Mouse (Mus musculus) MEL (cell line): ENCODE results near the gene Polr2c. TPM values are rescaled to one million over a fixed set of nuclear protein-coding genes. Genes with fewer than 3 reads are reported as not detected.

Source experiments
- DNase-seq: peaks from one replicate; pipeline ENCODE4 v3.0.0; 2011; ENCODE audit warnings: low read depth, low spot score
- H3K27ac ChIP-seq: 2 replicates; pipeline ENCODE4 v1.5.1; 2012; ENCODE audit warnings: low read depth, mild to moderate bottlenecking, control low read depth, low read length, moderate library complexity; ENCODE audit not compliant: control insufficient read depth
- H3K27me3 ChIP-seq, 2 experiments: fragments of 150-350 bp in 1 of 2; sonication (generic) in 1 of 2; 2 replicates each; pipeline ENCODE4 v1.6.1; 2012; ENCODE audit warnings: low read length in 2 of 2, mild to moderate bottlenecking in 2 of 2, improper control_type of control experiment in 1 of 2, moderate library complexity in 1 of 2; ENCODE audit not compliant: insufficient read depth in 2 of 2, control insufficient read depth in 1 of 2
- H3K36me3 ChIP-seq, 2 experiments: 2 replicates each; pipeline ENCODE4 v1.6.1; 2012 to 2014; ENCODE audit warnings: low read length in 2 of 2, improper control_type of control experiment in 1 of 2, inconsistent platforms in 1 of 2, mild to moderate bottlenecking in 1 of 2; ENCODE audit not compliant: insufficient read depth in 2 of 2, control insufficient read depth in 1 of 2
- H3K4me1 ChIP-seq, 2 experiments: fragments of 150-350 bp in 1 of 2; sonication (generic) in 1 of 2; 2 replicates each; pipeline ENCODE4 v1.6.1; 2012; ENCODE audit warnings: low read length in 2 of 2, improper control_type of control experiment in 1 of 2, mild to moderate bottlenecking in 1 of 2; ENCODE audit not compliant: insufficient read depth in 2 of 2, control insufficient read depth in 1 of 2
- H3K4me3 ChIP-seq, 2 experiments: fragments of 150-350 bp in 1 of 2; sonication (generic) in 1 of 2; 2 replicates each; pipeline ENCODE4 v1.5.1; 2012; ENCODE audit warnings: low read depth in 2 of 2, low read length in 2 of 2, mild to moderate bottlenecking in 2 of 2, moderate library complexity in 2 of 2, control low read depth in 1 of 2, improper control_type of control experiment in 1 of 2; ENCODE audit not compliant: control insufficient read depth in 1 of 2, insufficient read depth in 1 of 2
- H3K79me2 ChIP-seq: 2 replicates; pipeline ENCODE4 v1.6.1; 2012; ENCODE audit warnings: mild to moderate bottlenecking, low read length, moderate library complexity; ENCODE audit not compliant: control insufficient read depth, poor library complexity, insufficient read depth
- H3K9ac ChIP-seq: 2 replicates; pipeline ENCODE4 v1.6.1; 2012; ENCODE audit warnings: low read depth, mild to moderate bottlenecking, control low read depth, low read length, moderate library complexity; ENCODE audit not compliant: control insufficient read depth, poor library complexity, severe bottlenecking
- H3K9me3 ChIP-seq: fragments of 150-350 bp; sonication (generic); replicated peaks from 2 replicates; pipeline ENCODE4 v1.6.1; 2012; ENCODE audit warnings: mild to moderate bottlenecking, low read length, improper control_type of control experiment, moderate library complexity; ENCODE audit not compliant: insufficient read depth
- BHLHE40 ChIP-seq: IDR thresholded peaks from 2 replicates; pipeline ENCODE4 v1.6.1; 2012; ENCODE audit warnings: low read depth, mild to moderate bottlenecking, inconsistent platforms, low read length, improper control_type of control experiment, borderline replicate concordance
- CHD1 ChIP-seq: IDR thresholded peaks from 2 replicates; pipeline ENCODE4 v1.6.1; 2012; ENCODE audit warnings: low read depth, mild to moderate bottlenecking, inconsistent platforms, low read length, improper control_type of control experiment
- CTCF ChIP-seq, 3 experiments: IDR thresholded peaks in 2 of 3; conservative IDR thresholded peaks in 1 of 3; 2 replicates each; pipeline ENCODE4 v1.5.1; 2011 to 2012; ENCODE audit warnings: low read length in 3 of 3, low read depth in 2 of 3, mild to moderate bottlenecking in 2 of 3, improper control_type of control experiment in 1 of 3, inconsistent platforms in 1 of 3, mixed read lengths in 1 of 3, moderate library complexity in 1 of 3; ENCODE audit not compliant: control insufficient read depth in 1 of 3, insufficient read depth in 1 of 3, poor library complexity in 1 of 3, severe bottlenecking in 1 of 3
- E2F4 ChIP-seq: IDR thresholded peaks from 2 replicates; pipeline ENCODE4 v1.6.1; 2011; ENCODE audit warnings: low read depth, low read length, improper control_type of control experiment, borderline replicate concordance
- ELF1 ChIP-seq: IDR thresholded peaks from 2 replicates; pipeline ENCODE4 v1.6.1; 2014; ENCODE audit warnings: low read depth, mild to moderate bottlenecking, inconsistent platforms, low read length, improper control_type of control experiment, moderate library complexity
- EP300 ChIP-seq, 2 experiments: IDR thresholded peaks; 2 replicates each; pipeline ENCODE4 v1.6.1; 2011; ENCODE audit warnings: improper control_type of control experiment in 2 of 2, low read length in 2 of 2, low read depth in 1 of 2, mild to moderate bottlenecking in 1 of 2
- ETS1 ChIP-seq: IDR thresholded peaks from 2 replicates; pipeline ENCODE4 v1.6.1; 2012; ENCODE audit warnings: low read depth, mild to moderate bottlenecking, inconsistent platforms, low read length, improper control_type of control experiment, moderate library complexity
- GABPA ChIP-seq: IDR thresholded peaks from 2 replicates; pipeline ENCODE4 v1.6.1; 2012; ENCODE audit warnings: low read depth, mild to moderate bottlenecking, inconsistent platforms, low read length, improper control_type of control experiment, moderate library complexity
- GATA1 ChIP-seq: IDR thresholded peaks from 2 replicates; pipeline ENCODE4 v1.6.1; 2011; ENCODE audit warnings: low read depth, low read length, improper control_type of control experiment
- HCFC1 ChIP-seq: IDR thresholded peaks from 2 replicates; pipeline ENCODE4 v1.6.1; 2012; ENCODE audit warnings: low read depth, mild to moderate bottlenecking, inconsistent platforms, low read length, improper control_type of control experiment, moderate library complexity
- JUND ChIP-seq: IDR thresholded peaks from 2 replicates; pipeline ENCODE4 v1.6.1; 2011; ENCODE audit warnings: low read depth, mild to moderate bottlenecking, improper control_type of control experiment, low read length
- KAT2A ChIP-seq: conservative IDR thresholded peaks from 2 replicates; pipeline ENCODE4 v1.6.1; 2012; ENCODE audit warnings: low read depth, low read length, improper control_type of control experiment, inconsistent platforms
- MAFK ChIP-seq: IDR thresholded peaks from 2 replicates; pipeline ENCODE4 v1.6.1; 2011; ENCODE audit warnings: low read depth, mild to moderate bottlenecking, low read length, improper control_type of control experiment, borderline replicate concordance
- MAX ChIP-seq: IDR thresholded peaks from 2 replicates; pipeline ENCODE4 v1.6.1; 2011; ENCODE audit warnings: low read length, improper control_type of control experiment
- MAZ ChIP-seq: IDR thresholded peaks from 2 replicates; pipeline ENCODE4 v1.6.1; 2012; ENCODE audit warnings: low read depth, mild to moderate bottlenecking, inconsistent platforms, low read length, improper control_type of control experiment
- MEF2A ChIP-seq: IDR thresholded peaks from 2 replicates; pipeline ENCODE4 v1.6.1; 2014; ENCODE audit warnings: low read depth, mild to moderate bottlenecking, inconsistent platforms, low read length, improper control_type of control experiment; ENCODE audit not compliant: poor library complexity, insufficient replicate concordance, severe bottlenecking; ENCODE audit errors: extremely low read depth
- MXI1 ChIP-seq: IDR thresholded peaks from 2 replicates; pipeline ENCODE4 v1.6.1; 2011; ENCODE audit warnings: mild to moderate bottlenecking, low read depth, low read length, improper control_type of control experiment
- MYB ChIP-seq: IDR thresholded peaks from 2 replicates; pipeline ENCODE4 v1.6.1; 2011; ENCODE audit warnings: mild to moderate bottlenecking, low read depth, low read length, improper control_type of control experiment
- MYC ChIP-seq: IDR thresholded peaks from 2 replicates; pipeline ENCODE4 v1.6.1; 2011; ENCODE audit warnings: low read depth, mild to moderate bottlenecking, low read length, improper control_type of control experiment, moderate library complexity
- NELFE ChIP-seq: IDR thresholded peaks from 2 replicates; pipeline ENCODE4 v1.6.1; 2011; ENCODE audit warnings: low read depth, low read length, improper control_type of control experiment
- NRF1 ChIP-seq: IDR thresholded peaks from 2 replicates; pipeline ENCODE4 v1.6.1; 2014; ENCODE audit warnings: low read depth, mild to moderate bottlenecking, inconsistent platforms, low read length, improper control_type of control experiment, moderate library complexity; ENCODE audit not compliant: poor library complexity, insufficient read depth, severe bottlenecking
- POLR2A ChIP-seq, 2 experiments: IDR thresholded peaks; 2 replicates each; pipeline ENCODE4 v1.6.1; 2011 to 2012; ENCODE audit warnings: low read length in 2 of 2, mild to moderate bottlenecking in 2 of 2, control low read depth in 1 of 2, improper control_type of control experiment in 1 of 2, low read depth in 1 of 2, moderate library complexity in 1 of 2; ENCODE audit not compliant: control insufficient read depth in 1 of 2, insufficient read depth in 1 of 2, poor library complexity in 1 of 2
- POLR2AphosphoS2 ChIP-seq: IDR thresholded peaks from 2 replicates; pipeline ENCODE4 v1.6.1; 2011; ENCODE audit warnings: low read length, improper control_type of control experiment
- POLR2AphosphoS5 ChIP-seq: IDR thresholded peaks from 2 replicates; pipeline ENCODE4 v1.6.1; 2012; ENCODE audit warnings: low read depth, borderline replicate concordance, mild to moderate bottlenecking, inconsistent platforms, low read length, moderate library complexity, mixed read lengths
- RCOR1 ChIP-seq: IDR thresholded peaks from 2 replicates; pipeline ENCODE4 v1.6.1; 2012; ENCODE audit warnings: low read depth, mild to moderate bottlenecking, inconsistent platforms, low read length, improper control_type of control experiment
- SIN3A ChIP-seq: IDR thresholded peaks from 2 replicates; pipeline ENCODE4 v1.6.1; 2012; ENCODE audit warnings: low read length, improper control_type of control experiment, inconsistent platforms
- TAL1 ChIP-seq: IDR thresholded peaks from 2 replicates; pipeline ENCODE4 v1.6.1; 2012; ENCODE audit warnings: mild to moderate bottlenecking, inconsistent platforms, low read length, moderate library complexity, mixed read lengths
- TBP ChIP-seq: IDR thresholded peaks from 2 replicates; pipeline ENCODE4 v1.8.0; 2011; ENCODE audit warnings: low read depth, low read length, improper control_type of control experiment
- TCF12 ChIP-seq: IDR thresholded peaks from 2 replicates; pipeline ENCODE4 v1.6.1; 2014; ENCODE audit warnings: low read depth, mild to moderate bottlenecking, inconsistent platforms, low read length, improper control_type of control experiment, moderate library complexity
- UBTF ChIP-seq: IDR thresholded peaks from 2 replicates; pipeline ENCODE4 v1.6.1; 2012; ENCODE audit warnings: low read depth, mild to moderate bottlenecking, inconsistent platforms, low read length, improper control_type of control experiment, moderate library complexity, borderline replicate concordance; ENCODE audit not compliant: insufficient read depth
- USF1 ChIP-seq: IDR thresholded peaks from 2 replicates; pipeline ENCODE4 v1.6.1; 2014; ENCODE audit warnings: low read depth, mild to moderate bottlenecking, inconsistent platforms, low read length, improper control_type of control experiment, moderate library complexity
- USF2 ChIP-seq, 2 experiments: IDR thresholded peaks; 2 replicates each; pipeline ENCODE4 v1.6.1; 2011 to 2012; ENCODE audit warnings: improper control_type of control experiment in 2 of 2, low read length in 2 of 2, borderline replicate concordance in 1 of 2, inconsistent platforms in 1 of 2, low read depth in 1 of 2, mild to moderate bottlenecking in 1 of 2; ENCODE audit not compliant: insufficient read depth in 1 of 2
- ZC3H11A ChIP-seq: IDR thresholded peaks from 2 replicates; pipeline ENCODE4 v1.6.1; 2012; ENCODE audit warnings: low read depth, mild to moderate bottlenecking, inconsistent platforms, low read length, improper control_type of control experiment
- ZKSCAN1 ChIP-seq: IDR thresholded peaks from 2 replicates; pipeline ENCODE4 v1.6.1; 2012; ENCODE audit warnings: low read depth, mild to moderate bottlenecking, inconsistent platforms, low read length, improper control_type of control experiment, moderate library complexity
- ZMIZ1 ChIP-seq: IDR thresholded peaks from 2 replicates; pipeline ENCODE4 v1.6.1; 2012; ENCODE audit warnings: low read depth, mild to moderate bottlenecking, inconsistent platforms, low read length, improper control_type of control experiment, moderate library complexity
- ZNF384 ChIP-seq: IDR thresholded peaks from 2 replicates; pipeline ENCODE4 v1.6.1; 2012; ENCODE audit warnings: low read depth, mild to moderate bottlenecking, inconsistent platforms, low read length, improper control_type of control experiment
- polyA plus RNA-seq, 2 experiments: library from polyadenylated mRNA; stranded (reverse) in 1 of 2; unstranded in 1 of 2; fragments of >175 nt in 1 of 2; fragments of >200 nt in 1 of 2; gene quantifications; 2 replicates each; pipeline versions ENCODE4 v1.2.1 to v1.2.4; 2012; ENCODE audit warnings: low replicate concordance in 2 of 2, low read depth in 1 of 2; ENCODE audit not compliant: insufficient read length in 2 of 2, insufficient read depth in 1 of 2, missing spikeins in 1 of 2
- total RNA-seq: library from RNA; depleted of rRNA; stranded (reverse); fragments of 300-350 nt; gene quantifications from 2 replicates; pipeline ENCODE4 v1.2.3, GENCODE M21; 2012

Gene Polr2c
- total and polyA plus RNA-seq, 3 experiments: 92.5 to 181 (median 151) TPM

DNA sequence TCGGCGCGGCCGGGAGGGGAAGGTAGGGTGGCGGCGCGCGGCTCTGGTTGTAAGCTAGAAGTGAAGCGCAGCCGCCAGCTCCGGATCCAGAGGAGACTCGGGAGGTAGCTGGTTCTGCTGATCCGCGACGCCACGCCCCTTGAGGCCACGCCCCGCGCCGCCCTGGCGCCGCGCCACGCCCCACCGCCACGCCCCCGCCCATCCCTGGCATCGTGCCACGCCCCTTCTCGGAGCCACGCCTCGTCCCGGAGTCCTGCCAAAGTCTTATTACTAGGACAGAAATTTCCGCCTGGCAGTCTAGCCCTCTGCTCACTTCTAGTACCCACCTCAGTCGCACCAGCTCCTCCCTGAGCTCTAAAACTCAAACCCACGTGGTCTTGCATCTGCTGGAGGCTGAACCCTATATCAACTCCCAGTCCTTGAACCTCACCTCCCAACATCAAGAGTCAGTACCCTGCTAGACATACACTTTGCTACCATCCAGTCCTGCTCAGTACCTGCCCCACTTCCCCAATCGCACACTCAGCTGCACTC, 19.0 kb downstream of the Polr2c start, which contains the start of gene Dok4:
Gene Dok4 (minus strand): TSS at position 134 of the 534 bp plus-strand sequence.
- Histone ChIP-seq H3K9ac (peak within 1 kb of the TSS; percentile 64), H3K27me3 (peaks cover 10 to 14% of the 10 kb centered on the region in 2 experiments), H3K79me2 (no peaks in the 10 kb centered on the region), H3K36me3 (peaks cover 0 to 6% of the 10 kb centered on the region in 2 experiments; a peak in 2 of 4 replicates), H3K4me3 (peak within 1 kb of the TSS; percentile 54 to 79)
- peak; percentile 82 for DNase-seq
- TF ChIP-seq TAL1: no peak
- TF ChIP-seq EP300 (IDR thresholded peaks at IDR 0.05; ENCODE audit: low read depth in 1 of 2, low read length in 2 of 2): no peak
- TF ChIP-seq ZC3H11A: no peak
- 0 out of 2 replicates have a peak, but pooled peaks have one; percentile 30 for TF ChIP-seq ELF1
- peak; percentile 88 for TF ChIP-seq MAX
- no peak for TF ChIP-seq MYB
- TF ChIP-seq MAFK: no peak
- TF ChIP-seq RCOR1: no peak
- peak in 1 of 2 experiments; percentile 18; a peak in 1 of 4 replicates for TF ChIP-seq POLR2A (IDR thresholded peaks at IDR 0.05; ENCODE audit: control insufficient read depth in 1 of 2, insufficient read depth in 1 of 2, low read depth in 1 of 2, low read length in 2 of 2, poor library complexity in 1 of 2)
- no peak for TF ChIP-seq UBTF
- TF ChIP-seq ZKSCAN1: no peak
- TF ChIP-seq TBP: no peak
- no peak for TF ChIP-seq KAT2A
- no peak for TF ChIP-seq BHLHE40
- peak; percentile 6; the same call in 1 of the 2 replicates for TF ChIP-seq TCF12
- TF ChIP-seq E2F4: no peak
- TF ChIP-seq NRF1: peak; percentile 34; the same call in 1 of the 2 replicates
- TF ChIP-seq USF1: peak; percentile 73
- TF ChIP-seq GABPA: no peak
- no peak for TF ChIP-seq HCFC1
- TF ChIP-seq POLR2AphosphoS5: no peak
- no peak for TF ChIP-seq CTCF (IDR thresholded peaks at IDR 0.05 in 2 of 3, conservative IDR thresholded peaks at IDR 0.05 in 1 of 3; ENCODE audit: control insufficient read depth in 1 of 3, insufficient read depth in 1 of 3, low read depth in 2 of 3, low read length in 3 of 3, poor library complexity in 1 of 3, severe bottlenecking in 1 of 3)
- TF ChIP-seq MXI1: peak; percentile 96
- no peak for TF ChIP-seq MEF2A
- TF ChIP-seq USF2 (IDR thresholded peaks at IDR 0.05; ENCODE audit: borderline replicate concordance in 1 of 2, insufficient read depth in 1 of 2, low read depth in 1 of 2, low read length in 2 of 2): 0 out of 4 replicates have a peak, but pooled peaks of 1 of the 2 experiments have one; percentile 16
- TF ChIP-seq MYC: peak; percentile 86
- TF ChIP-seq ETS1: no peak
- no peak for TF ChIP-seq POLR2AphosphoS2
- TF ChIP-seq ZMIZ1: no peak
- no peak for TF ChIP-seq ZNF384
- peak; percentile 34; the same call in 1 of the 2 replicates for TF ChIP-seq MAZ
- TF ChIP-seq GATA1: no peak
- TF ChIP-seq NELFE: peak; percentile 44; the same call in 1 of the 2 replicates
- no peak for TF ChIP-seq CHD1
- peak; percentile 69 for TF ChIP-seq SIN3A
- no peak for TF ChIP-seq JUND
- TF ChIP-seq, all 39 proteins: peak for 12
- Histone ChIP-seq H3K9me3 (no peaks in the 10 kb centered on the region), H3K4me1 (peaks cover 2 to 7% of the 10 kb centered on the region in 2 experiments), H3K27ac (no peak within 1 kb of the TSS)
